Mouse (Mus musculus): ENCODE results near the gene Prpsap1. TPM values are rescaled to one million over a fixed set of nuclear protein-coding genes. Genes with fewer than 3 reads are reported as not detected.

Prpsap1 gene
- polyA plus RNA-seq, 1 experiment from 2014 or later = 183 TPM

- DNase-seq (ENCODE audit: low spot score, missing footprints) (peak; percentile 77), ATAC-seq (ENCODE audit: low FRiP score) (no peak)
- Histone ChIP-seq H3K4me1 (ENCODE audit: control insufficient read depth, insufficient read depth, low read length) (no peaks in the 10 kb centered on the region), H3K9me3 (ENCODE audit: control insufficient read depth, low read length) (no peaks in the 10 kb centered on the region), H3K36me3 (ENCODE audit: control insufficient read depth, insufficient read depth, low read length) (no peaks in the 10 kb centered on the region), H3K9ac (ENCODE audit: low read length) (no peak overlapping the region), H3K27me3 (ENCODE audit: control insufficient read depth, insufficient read depth, low read length) (no peaks in the 10 kb centered on the region), H3K27ac (ENCODE audit: low read depth, low read length) (no peak overlapping the region), H3K4me3 (ENCODE audit: low read depth, low read length) (no peak overlapping the region), H3K4me2 (no peak overlapping the region)
- 81% methylated on average over 17 of the region's 17 CpGs for WGBS
Measured at GRCm38 (mm10) chr11:116506151-116506875, 12.3 kb upstream of the Prpsap1 start.

GRCm38 (mm10) chr11:116505573-116505972, 11.6 kb upstream of the Prpsap1 start:
- H3K36me3 ChIP-seq (ENCODE audit: control insufficient read depth, insufficient read depth, low read length) = no peaks in the 10 kb centered on the region
- no peaks in the 10 kb centered on the region for H3K9me3 ChIP-seq (ENCODE audit: control insufficient read depth, low read length)
- WGBS = 75% methylated on average over 5 of the region's 5 CpGs
- DNase-seq (ENCODE audit: low spot score, missing footprints) (peak; percentile 47), ATAC-seq (ENCODE audit: low FRiP score) (no peak)
- H3K4me1 ChIP-seq (ENCODE audit: control insufficient read depth, insufficient read depth, low read length) = no peaks in the 10 kb centered on the region
- no peak overlapping the region for H3K4me3 ChIP-seq (ENCODE audit: low read depth, low read length)
- H3K27me3 ChIP-seq (ENCODE audit: control insufficient read depth, insufficient read depth, low read length) = no peaks in the 10 kb centered on the region
- no peak overlapping the region for H3K27ac ChIP-seq (ENCODE audit: low read depth, low read length)
- H3K9ac ChIP-seq (ENCODE audit: low read length) = no peak overlapping the region
- H3K4me2 ChIP-seq = no peak overlapping the region

- ATAC-seq (ENCODE audit: low FRiP score) (no peak), DNase-seq (ENCODE audit: low spot score, missing footprints) (peak; percentile 47)
- Histone ChIP-seq H3K9ac (ENCODE audit: low read length) (no peak overlapping the region), H3K27ac (ENCODE audit: low read depth, low read length) (no peak overlapping the region), H3K4me2 (no peak overlapping the region), H3K4me1 (ENCODE audit: control insufficient read depth, insufficient read depth, low read length) (no peaks in the 10 kb centered on the region), H3K9me3 (ENCODE audit: control insufficient read depth, low read length) (no peaks in the 10 kb centered on the region), H3K4me3 (ENCODE audit: low read depth, low read length) (no peak overlapping the region), H3K27me3 (ENCODE audit: control insufficient read depth, insufficient read depth, low read length) (no peaks in the 10 kb centered on the region), H3K36me3 (ENCODE audit: control insufficient read depth, insufficient read depth, low read length) (no peaks in the 10 kb centered on the region)
- 92% methylated on average over 17 of the region's 17 CpGs for WGBS
Measured at GRCm38 (mm10) chr11:116504516-116504915, 10.5 kb upstream of the Prpsap1 start.

- peak; percentile 93 for DNase-seq (ENCODE audit: low spot score, missing footprints)
- Histone ChIP-seq H3K4me2 (no peak overlapping the region), H3K4me3 (ENCODE audit: low read depth, low read length) (no peak overlapping the region), H3K4me1 (ENCODE audit: control insufficient read depth, insufficient read depth, low read length) (no peaks in the 10 kb centered on the region), H3K36me3 (ENCODE audit: control insufficient read depth, insufficient read depth, low read length) (no peaks in the 10 kb centered on the region), H3K27me3 (ENCODE audit: control insufficient read depth, insufficient read depth, low read length) (no peaks in the 10 kb centered on the region), H3K9ac (ENCODE audit: low read length) (no peak overlapping the region), H3K9me3 (ENCODE audit: control insufficient read depth, low read length) (no peaks in the 10 kb centered on the region), H3K27ac (ENCODE audit: low read depth, low read length) (no peak overlapping the region)
- 31% methylated on average over 7 of the region's 7 CpGs for WGBS
- ATAC-seq (ENCODE audit: low FRiP score) = no peak
Measured at GRCm38 (mm10) chr11:116501005-116501746, 7.2 kb upstream of the Prpsap1 start.

- ATAC-seq (ENCODE audit: low FRiP score) (no peak), DNase-seq (ENCODE audit: low spot score, missing footprints) (no peak)
- H3K9me3 ChIP-seq (ENCODE audit: control insufficient read depth, low read length) = no peaks in the 10 kb centered on the region
- no peak overlapping the region for H3K27ac ChIP-seq (ENCODE audit: low read depth, low read length)
- 0 out of 2 replicates have a peak overlapping the region, but pooled peaks have one; percentile 8 for H3K4me3 ChIP-seq (ENCODE audit: low read depth, low read length)
- no peak overlapping the region for H3K4me2 ChIP-seq
- WGBS = 43% methylated on average over 6 of the region's 6 CpGs
- no peaks in the 10 kb centered on the region for H3K4me1 ChIP-seq (ENCODE audit: control insufficient read depth, insufficient read depth, low read length)
- H3K9ac ChIP-seq (ENCODE audit: low read length) = no peak overlapping the region
- no peaks in the 10 kb centered on the region for H3K36me3 ChIP-seq (ENCODE audit: control insufficient read depth, insufficient read depth, low read length)
- H3K27me3 ChIP-seq (ENCODE audit: control insufficient read depth, insufficient read depth, low read length) = no peaks in the 10 kb centered on the region
Measured at GRCm38 (mm10) chr11:116499018-116499417, 5.0 kb upstream of the Prpsap1 start.

- Histone ChIP-seq H3K36me3 (ENCODE audit: control insufficient read depth, insufficient read depth, low read length) (no peaks in the 10 kb centered on the region), H3K9me3 (ENCODE audit: control insufficient read depth, low read length) (no peaks in the 10 kb centered on the region), H3K4me2 (peak overlapping the region; percentile 17; the same call in 1 of the 2 replicates), H3K27me3 (ENCODE audit: control insufficient read depth, insufficient read depth, low read length) (no peaks in the 10 kb centered on the region), H3K4me1 (ENCODE audit: control insufficient read depth, insufficient read depth, low read length) (no peaks in the 10 kb centered on the region), H3K4me3 (ENCODE audit: low read depth, low read length) (peak overlapping the region; percentile 8; the same call in 1 of the 2 replicates), H3K9ac (ENCODE audit: low read length) (no peak overlapping the region), H3K27ac (ENCODE audit: low read depth, low read length) (no peak overlapping the region)
- WGBS = 25% methylated on average over 34 of the region's 34 CpGs
- DNase-seq (ENCODE audit: low spot score, missing footprints) (peak; percentile 84), ATAC-seq (ENCODE audit: low FRiP score) (no peak)
Measured at GRCm38 (mm10) chr11:116498596-116498995, 4.6 kb upstream of the Prpsap1 start.

GRCm38 (mm10) chr11:116497313-116497712, 3.3 kb upstream of the Prpsap1 start:
- H3K4me3 ChIP-seq (ENCODE audit: low read depth, low read length) = no peak overlapping the region
- H3K27ac ChIP-seq (ENCODE audit: low read depth, low read length) = no peak overlapping the region
- DNase-seq (ENCODE audit: low spot score, missing footprints) (no peak), ATAC-seq (ENCODE audit: low FRiP score) (no peak)
- 89% methylated on average over 4 of the region's 4 CpGs for WGBS
- H3K9ac ChIP-seq (ENCODE audit: low read length) = no peak overlapping the region
- H3K4me2 ChIP-seq = no peak overlapping the region
- no peaks in the 10 kb centered on the region for H3K27me3 ChIP-seq (ENCODE audit: control insufficient read depth, insufficient read depth, low read length)
- H3K9me3 ChIP-seq (ENCODE audit: control insufficient read depth, low read length) = no peaks in the 10 kb centered on the region
- no peaks in the 10 kb centered on the region for H3K36me3 ChIP-seq (ENCODE audit: control insufficient read depth, insufficient read depth, low read length)
- H3K4me1 ChIP-seq (ENCODE audit: control insufficient read depth, insufficient read depth, low read length) = no peaks in the 10 kb centered on the region

GRCm38 (mm10) chr11:116494474-116495174, 622 bp upstream of the Prpsap1 start:
- ATAC-seq (ENCODE audit: low FRiP score) = no peak
- no peaks in the 10 kb centered on the region for H3K9me3 ChIP-seq (ENCODE audit: control insufficient read depth, low read length)
- peaks cover 3% of the 10 kb centered on the region; the same call in 1 of the 2 replicates for H3K4me1 ChIP-seq (ENCODE audit: control insufficient read depth, insufficient read depth, low read length)
- no peak overlapping the region for H3K4me2 ChIP-seq
- no peak for DNase-seq (ENCODE audit: low spot score, missing footprints)
- H3K4me3 ChIP-seq (ENCODE audit: low read depth, low read length) = no peak overlapping the region
- peak overlapping the region; percentile 16; the same call in 1 of the 2 replicates for H3K27ac ChIP-seq (ENCODE audit: low read depth, low read length)
- no peaks in the 10 kb centered on the region for H3K36me3 ChIP-seq (ENCODE audit: control insufficient read depth, insufficient read depth, low read length)
- no peaks in the 10 kb centered on the region for H3K27me3 ChIP-seq (ENCODE audit: control insufficient read depth, insufficient read depth, low read length)
- no peak overlapping the region for H3K9ac ChIP-seq (ENCODE audit: low read length)
- WGBS = 64% methylated on average over 13 of the region's 13 CpGs

GRCm38 (mm10) chr11:116493191-116493590, 811 bp downstream of the Prpsap1 start:
- ATAC-seq (ENCODE audit: low FRiP score) (no peak), DNase-seq (ENCODE audit: low spot score, missing footprints) (no peak)
- 80% methylated on average over 5 of the region's 5 CpGs for WGBS
- H3K9ac ChIP-seq (ENCODE audit: low read length) = no peak overlapping the region
- no peak overlapping the region for H3K27ac ChIP-seq (ENCODE audit: low read depth, low read length)
- no peak overlapping the region for H3K4me2 ChIP-seq
- H3K27me3 ChIP-seq (ENCODE audit: control insufficient read depth, insufficient read depth, low read length) = no peaks in the 10 kb centered on the region
- no peaks in the 10 kb centered on the region for H3K36me3 ChIP-seq (ENCODE audit: control insufficient read depth, insufficient read depth, low read length)
- peaks cover 6% of the 10 kb centered on the region for H3K4me1 ChIP-seq (ENCODE audit: control insufficient read depth, insufficient read depth, low read length)
- H3K4me3 ChIP-seq (ENCODE audit: low read depth, low read length) = no peak overlapping the region
- no peaks in the 10 kb centered on the region for H3K9me3 ChIP-seq (ENCODE audit: control insufficient read depth, low read length)

All from midbrain, embryonic 11.5 days (tissue).